Mouse (Mus musculus): ENCODE data around the gene Slc27a5. TPM values are rescaled to one million over a fixed set of nuclear protein-coding genes. Genes with fewer than 3 reads are reported as not detected.

Slc27a5 gene
- total RNA-seq, 2 experiments from 2014 or later = 0.20 TPM; not detected in 1

DNA sequence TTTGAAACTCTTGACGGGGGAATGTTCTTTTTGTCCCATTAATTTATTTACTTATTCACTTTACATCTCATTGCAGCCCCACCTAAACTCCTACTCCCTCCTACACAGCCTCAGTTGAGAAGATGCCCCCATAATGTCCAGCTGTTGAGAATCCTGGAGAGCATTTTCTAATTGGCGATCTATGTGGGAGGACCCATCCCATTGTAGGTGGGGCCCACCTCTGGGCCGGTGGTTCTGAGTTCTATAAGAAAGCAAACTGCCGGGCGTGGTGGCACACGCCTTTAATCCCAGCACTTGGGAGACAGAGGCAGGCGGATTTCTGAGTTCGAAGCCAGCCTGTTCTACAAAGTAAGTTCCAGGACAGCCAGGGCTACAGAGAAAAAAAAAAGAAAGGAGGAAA is 11.1 kb downstream of the Slc27a5 start:
- DNase-seq = no peak

- DNase-seq = no peak
Measured at GRCm38 (mm10) chr7:12985724-12986123, 12.3 kb downstream of the Slc27a5 start.

DNA sequence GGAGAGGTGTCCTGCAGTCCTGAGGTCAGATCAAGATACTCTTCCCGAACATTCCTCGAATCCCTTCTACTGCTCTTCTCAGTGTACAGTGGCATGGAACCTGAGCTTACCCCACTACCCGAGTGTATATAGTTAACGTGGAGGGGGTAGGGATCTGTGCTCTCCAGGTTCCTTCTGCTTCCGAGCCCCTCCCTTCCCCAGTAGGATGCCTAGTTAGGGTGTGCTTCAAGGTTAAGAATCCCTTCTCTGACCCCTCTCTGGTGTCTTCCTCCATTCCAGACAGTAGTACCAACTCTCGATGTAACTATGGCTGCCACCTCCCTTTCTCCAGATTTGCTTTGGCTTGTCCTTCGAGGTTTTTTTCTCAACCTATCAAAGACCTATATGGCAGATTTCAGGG is 17.7 kb downstream of the Slc27a5 start:
- no peak for DNase-seq

DNA sequence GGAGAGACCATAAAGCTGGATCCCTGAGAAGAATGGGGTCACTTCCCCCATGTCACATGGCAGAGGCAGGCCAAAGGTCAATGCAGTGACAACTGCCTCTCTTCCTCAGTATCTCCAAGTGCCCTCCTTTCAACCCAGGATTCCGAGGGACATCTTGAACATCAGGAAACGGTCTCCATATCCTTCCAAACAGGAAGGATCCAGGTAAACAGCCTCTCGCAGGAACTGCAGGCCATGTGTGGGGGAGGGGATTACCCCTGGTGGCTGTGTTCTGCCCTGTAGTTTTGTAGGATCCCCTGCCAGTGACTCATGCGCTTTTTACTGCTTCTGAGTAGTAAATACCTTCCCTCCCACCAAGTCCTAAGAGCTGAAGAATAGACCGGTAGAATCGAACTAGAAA is 18.2 kb downstream of the Slc27a5 start:
- DNase-seq = no peak

GRCm38 (mm10) chr7:12978931-12979722 is 18.9 kb downstream of the Slc27a5 start:
- DNase-seq = no peak

DNA sequence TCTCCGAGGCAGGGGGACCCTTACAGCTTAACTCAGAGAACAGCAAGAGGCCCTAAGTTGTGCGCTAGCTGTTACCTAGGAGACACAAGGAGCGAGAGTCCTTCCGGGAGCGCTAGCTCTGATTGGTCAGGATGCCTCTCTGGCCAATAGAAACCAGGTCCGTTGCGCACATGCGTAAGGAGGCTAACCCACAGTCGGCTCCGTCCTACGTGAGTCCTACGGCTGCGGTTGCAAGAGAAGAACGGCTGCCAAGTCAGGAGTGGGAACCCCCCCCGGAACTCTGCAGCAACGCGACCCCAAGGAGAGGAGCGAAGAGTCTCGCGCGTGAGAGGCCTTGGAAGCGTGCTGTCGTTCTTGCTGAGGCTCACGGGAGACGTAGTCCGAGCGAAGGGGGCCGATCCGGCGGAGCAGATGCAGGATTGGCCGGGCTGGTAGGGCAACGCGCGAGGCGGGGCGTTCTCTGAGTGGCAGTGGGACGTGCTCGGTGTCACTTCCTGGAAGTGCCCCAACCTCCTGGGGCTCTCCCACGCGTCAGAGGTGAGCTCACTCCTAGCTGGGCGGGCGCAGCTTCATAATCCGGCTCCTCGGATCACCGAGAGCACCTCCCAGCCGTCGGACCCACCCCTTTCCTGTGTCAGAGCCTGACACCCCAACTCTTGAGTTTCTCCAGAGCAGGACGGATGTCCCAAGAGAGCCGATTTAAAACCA is 20.2 kb downstream of the Slc27a5 start, which contains the start of gene Zfp446:
Zfp446 (plus strand) TSS at position 167 of the 708 bp plus-strand sequence.
- peak; percentile 99 for DNase-seq

GRCm38 (mm10) chr7:12970906-12971305 is 27.1 kb downstream of the Slc27a5 start:
- DNase-seq = no peak

DNA sequence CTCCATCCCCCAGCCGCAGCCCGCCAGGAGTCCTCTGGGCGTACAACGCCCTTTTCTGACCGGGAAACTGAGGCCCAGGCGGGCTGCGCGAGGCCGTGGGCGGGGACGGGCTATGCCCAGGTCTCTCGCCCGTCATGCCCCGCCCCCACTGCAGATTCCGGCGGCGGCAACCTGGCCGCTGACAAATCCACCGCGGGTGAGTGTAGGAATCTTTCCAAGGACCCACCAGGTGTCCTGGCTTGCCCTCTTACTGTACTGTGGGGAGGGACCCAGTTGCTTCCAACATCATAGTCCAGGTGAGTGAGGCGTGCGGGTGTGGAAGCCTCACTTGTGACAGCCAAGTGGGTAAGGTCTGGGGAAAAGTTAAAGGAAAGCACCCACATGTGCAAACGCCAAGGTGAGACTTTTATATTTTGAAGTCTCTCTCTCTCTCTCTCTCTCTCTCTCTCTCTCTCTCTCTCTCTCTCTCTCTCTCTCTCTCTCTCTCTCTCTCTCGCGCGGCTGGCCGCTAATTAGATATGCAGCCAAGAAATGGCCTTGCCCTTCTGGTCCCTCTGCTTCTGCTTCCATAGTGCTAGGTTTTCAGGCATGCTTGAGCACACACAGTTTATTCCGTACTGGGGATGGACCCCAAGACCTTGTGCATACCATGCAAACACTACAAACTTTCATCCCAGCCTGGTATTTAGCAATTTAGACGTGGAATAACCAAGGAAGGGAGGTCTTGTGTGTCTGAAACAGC is 31.7 kb downstream of the Slc27a5 start:
- DNase-seq = peak; percentile 78 to 85

GRCm38 (mm10) chr7:12965678-12966091 is 32.3 kb downstream of the Slc27a5 start, which contains the start of gene Zfp324:
Gene Zfp324, plus strand, starts transcription at chr7:12965838.
- peak; percentile 95 to 96 for DNase-seq

DNA sequence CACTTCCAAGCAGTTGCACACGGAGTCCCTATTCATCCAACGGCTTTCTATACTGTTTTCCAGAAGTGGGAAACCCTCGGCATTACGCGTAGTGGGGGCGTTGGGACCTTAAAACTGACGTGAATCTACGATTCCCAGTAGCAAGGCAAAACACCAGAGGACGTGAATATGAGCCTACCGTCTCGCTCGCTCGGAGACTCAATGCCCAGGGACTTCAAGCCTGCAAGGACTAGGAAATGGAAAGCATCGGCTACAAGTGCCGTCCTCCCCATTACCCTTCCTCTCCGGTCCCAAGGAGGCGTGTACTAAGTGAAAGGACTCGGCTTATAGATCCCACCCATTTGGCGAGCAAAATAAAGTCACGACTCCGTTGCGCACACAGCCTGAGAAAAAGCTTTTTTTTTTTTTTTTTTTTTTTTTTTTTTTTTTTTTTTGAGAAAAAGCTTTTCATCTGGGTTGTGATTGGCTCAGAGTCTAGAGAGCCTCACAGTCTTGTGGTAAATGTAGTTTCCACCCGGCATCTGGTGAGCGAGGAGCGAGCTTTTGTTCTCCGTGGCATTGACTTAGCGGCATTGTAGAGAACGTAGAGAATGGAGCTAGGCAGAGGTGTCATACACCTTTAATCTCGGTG is 36.4 kb downstream of the Slc27a5 start:
- peak; percentile 54 to 62 for DNase-seq

GRCm38 (mm10) chr7:12959718-12960117 is 38.3 kb downstream of the Slc27a5 start:
- DNase-seq = no peak

DNA sequence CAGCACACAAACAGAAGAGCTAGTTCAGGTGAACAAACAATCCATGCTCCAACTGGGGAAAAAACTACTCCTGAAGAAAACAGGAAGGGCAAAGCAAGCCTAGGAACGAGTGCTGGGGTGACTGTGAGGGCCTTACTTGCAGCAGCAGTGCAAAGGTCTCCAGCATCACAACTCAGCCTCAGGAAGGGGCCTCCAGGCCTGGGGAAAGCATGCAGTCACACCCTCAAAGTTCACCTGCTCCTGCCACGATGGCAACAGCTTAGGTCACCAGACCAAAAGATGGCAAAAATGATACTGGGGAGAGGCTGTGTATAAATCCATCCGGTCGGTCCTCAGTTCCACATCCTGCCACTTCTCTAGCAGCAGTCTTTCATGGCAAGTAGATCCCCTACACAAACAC is 39.0 kb downstream of the Slc27a5 start:
- DNase-seq = no peak

DNA sequence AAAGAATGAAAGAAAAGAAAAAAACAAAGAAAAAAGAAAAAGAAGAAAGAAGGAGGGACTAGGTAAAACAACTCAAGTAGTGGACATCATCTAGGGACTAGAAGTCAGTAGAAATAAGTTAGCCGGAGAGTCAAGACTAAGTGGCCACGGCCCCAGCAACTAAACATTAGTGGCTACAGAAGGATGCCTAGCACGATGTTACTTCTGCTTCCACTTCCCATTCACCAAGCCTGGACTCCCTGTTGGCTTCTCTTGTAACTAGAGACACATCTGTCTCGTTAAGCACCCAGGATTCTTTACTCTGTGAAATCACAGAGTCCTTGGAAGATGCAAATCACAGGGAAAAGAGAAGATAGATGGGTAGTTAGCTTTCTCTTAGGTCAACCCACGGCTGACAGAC is 40.5 kb downstream of the Slc27a5 start:
- DNase-seq = no peak

GRCm38 (mm10) chr7:12954896-12955295 is 43.1 kb downstream of the Slc27a5 start:
- DNase-seq = no peak

GRCm38 (mm10) chr7:12949872-12950229 is 48.1 kb downstream of the Slc27a5 start:
- no peak for DNase-seq

DNA sequence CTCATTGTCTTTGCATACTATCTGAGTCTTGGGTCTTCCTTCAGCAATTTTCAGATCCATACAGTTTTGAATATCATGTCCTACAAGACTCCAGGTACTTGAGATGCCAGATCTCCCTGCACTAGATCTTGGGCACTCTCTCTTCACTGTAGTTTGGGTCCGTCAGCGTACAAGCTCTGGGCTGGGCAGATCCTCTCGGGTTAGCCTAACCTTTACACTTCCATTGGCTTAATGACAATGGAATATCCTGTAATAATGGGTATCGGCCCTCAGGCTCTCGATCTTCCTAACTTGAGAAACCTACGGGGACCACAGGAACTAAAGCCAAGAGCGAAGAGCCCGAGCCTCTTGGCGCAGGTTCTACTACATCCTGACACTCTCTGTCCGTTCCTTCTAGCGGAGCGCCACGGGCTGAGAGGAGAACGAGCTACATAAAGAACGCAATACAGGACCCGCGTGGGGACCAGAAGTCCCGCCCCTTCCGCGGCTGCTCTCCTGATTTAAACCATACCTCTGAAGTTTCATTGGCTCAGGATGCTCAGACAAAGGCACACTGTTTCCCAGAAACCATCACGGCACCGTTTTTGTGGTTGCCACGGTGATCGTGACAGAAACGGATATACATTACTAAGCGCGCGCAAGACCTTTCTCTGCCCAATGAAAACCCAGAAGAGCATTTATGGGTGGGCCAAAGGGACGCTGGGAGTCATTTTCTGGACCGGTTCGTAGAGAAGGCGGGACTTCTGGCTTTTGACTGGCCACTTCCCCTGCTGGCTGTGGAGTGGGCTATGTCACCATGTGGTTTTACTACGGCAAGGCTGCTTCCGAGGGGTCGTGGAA is 48.7 kb downstream of the Slc27a5 start:
- DNase-seq = peak; percentile 91 to 93

DNA sequence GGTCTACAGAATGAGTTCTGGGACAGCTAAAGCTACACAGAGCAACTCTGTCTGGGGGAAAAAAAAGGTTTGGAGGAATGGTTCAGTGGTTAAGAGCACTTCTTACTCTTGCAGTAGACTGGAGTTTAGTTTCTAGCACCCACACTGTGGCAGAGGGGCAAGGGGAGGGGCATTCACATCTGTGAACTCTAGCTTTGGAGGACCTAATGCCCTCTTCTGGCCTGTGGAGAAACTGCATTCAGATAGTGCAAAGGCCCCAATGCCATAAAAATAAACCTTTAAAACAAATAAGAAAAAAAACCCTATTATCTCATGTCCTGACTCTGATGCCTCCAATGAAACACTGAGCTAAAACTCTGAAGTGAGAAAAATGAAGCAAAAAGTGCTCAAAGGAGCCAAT is 54.5 kb downstream of the Slc27a5 start:
- DNase-seq = peak in 1 of 2 experiments; percentile 20

DNA sequence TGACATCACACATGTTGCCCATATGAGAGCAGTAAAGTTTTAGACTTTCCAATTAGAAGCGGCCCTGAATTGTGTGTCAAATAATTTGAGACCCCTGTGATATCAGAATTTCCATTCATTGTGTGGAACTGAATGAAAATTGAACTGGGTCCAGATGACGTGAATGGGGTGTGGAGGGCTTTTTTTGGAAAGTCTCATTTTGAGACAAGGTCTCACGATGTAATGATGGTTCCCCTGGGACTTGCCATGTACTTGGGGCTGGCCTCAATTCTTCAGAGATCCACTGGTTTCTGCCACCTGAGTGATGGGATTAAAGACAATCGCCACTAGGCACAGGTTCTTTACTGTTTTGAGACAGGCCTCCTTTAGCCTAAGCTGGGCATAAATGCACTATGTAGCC is 57.4 kb downstream of the Slc27a5 start:
- DNase-seq = no peak

Measured in adrenal gland, postnatal 36 days (tissue).